Mouse (Mus musculus): Measurements from ENCODE around the gene Myo10. TPM values are rescaled to one million over a fixed set of nuclear protein-coding genes. Genes with fewer than 3 reads are reported as not detected.

Myo10 gene
- polyA plus RNA-seq, 1 experiment from 2014 or later = 7.1 TPM

GRCm38 (mm10) chr15:25797888-25798287 is 175.6 kb downstream of the Myo10 start:
- peaks cover 60% of the 10 kb centered on the region for H3K36me3 ChIP-seq
- ATAC-seq = no peak
- H3K4me2 ChIP-seq = no peak overlapping the region
- WGBS (ENCODE audit: insufficient replicate concordance) = 82% methylated on average over 1 of the region's 1 CpGs
- no peak overlapping the region for H3K27ac ChIP-seq
- H3K9me3 ChIP-seq (replicated peaks) = no peaks in the 10 kb centered on the region
- no peaks in the 10 kb centered on the region for H3K4me1 ChIP-seq
- no peak overlapping the region for H3K4me3 ChIP-seq
- no peak overlapping the region for H3K9ac ChIP-seq
- no peaks in the 10 kb centered on the region for H3K27me3 ChIP-seq (replicated peaks)

- Histone ChIP-seq H3K9me3 (replicated peaks) (no peaks in the 10 kb centered on the region), H3K4me2 (no peak overlapping the region), H3K27ac (no peak overlapping the region), H3K4me3 (no peak overlapping the region), H3K4me1 (no peaks in the 10 kb centered on the region), H3K27me3 (replicated peaks) (no peaks in the 10 kb centered on the region), H3K36me3 (peaks cover 61% of the 10 kb centered on the region), H3K9ac (no peak overlapping the region)
- 73% methylated on average over 5 of the region's 5 CpGs for WGBS (ENCODE audit: insufficient replicate concordance)
- no peak for ATAC-seq
These were observed 179.4 kb downstream of the Myo10 start for GRCm38 (mm10) chr15:25801726-25802125.

GRCm38 (mm10) chr15:25802194-25802593 is 179.9 kb downstream of the Myo10 start:
- H3K4me2 ChIP-seq = no peak overlapping the region
- no peak for ATAC-seq
- H3K9me3 ChIP-seq (replicated peaks) = no peaks in the 10 kb centered on the region
- H3K36me3 ChIP-seq = peaks cover 61% of the 10 kb centered on the region
- no peaks in the 10 kb centered on the region for H3K4me1 ChIP-seq
- H3K4me3 ChIP-seq = no peak overlapping the region
- no peaks in the 10 kb centered on the region for H3K27me3 ChIP-seq (replicated peaks)
- 71% methylated on average over 8 of the region's 8 CpGs for WGBS (ENCODE audit: insufficient replicate concordance)
- H3K27ac ChIP-seq = no peak overlapping the region
- H3K9ac ChIP-seq = no peak overlapping the region

- Histone ChIP-seq H3K4me1 (no peaks in the 10 kb centered on the region), H3K27me3 (replicated peaks) (no peaks in the 10 kb centered on the region), H3K9me3 (replicated peaks) (no peaks in the 10 kb centered on the region), H3K4me3 (no peak overlapping the region), H3K4me2 (no peak overlapping the region), H3K36me3 (peaks cover 66% of the 10 kb centered on the region), H3K27ac (no peak overlapping the region), H3K9ac (no peak overlapping the region)
- no peak for ATAC-seq
- WGBS (ENCODE audit: insufficient replicate concordance) = 83% methylated on average over 15 of the region's 15 CpGs
These were observed 180.8 kb downstream of the Myo10 start for GRCm38 (mm10) chr15:25803111-25803510.

GRCm38 (mm10) chr15:25805336-25806110 is 183.2 kb downstream of the Myo10 start:
- no peaks in the 10 kb centered on the region for H3K4me1 ChIP-seq
- H3K4me3 ChIP-seq = no peak overlapping the region
- peaks cover 70% of the 10 kb centered on the region for H3K36me3 ChIP-seq
- H3K4me2 ChIP-seq = no peak overlapping the region
- no peaks in the 10 kb centered on the region for H3K9me3 ChIP-seq (replicated peaks)
- no peak overlapping the region for H3K27ac ChIP-seq
- H3K9ac ChIP-seq = no peak overlapping the region
- H3K27me3 ChIP-seq (replicated peaks) = no peaks in the 10 kb centered on the region
- WGBS (ENCODE audit: insufficient replicate concordance) = 73% methylated on average over 21 of the region's 21 CpGs
- 0 out of 2 replicates have a peak, but pooled peaks have one; percentile 29 for ATAC-seq

- WGBS (ENCODE audit: insufficient replicate concordance) = 88% methylated on average over 17 of the region's 17 CpGs
- no peak for ATAC-seq
- H3K4me1 ChIP-seq = no peaks in the 10 kb centered on the region
- no peak overlapping the region for H3K4me2 ChIP-seq
- H3K9ac ChIP-seq = no peak overlapping the region
- H3K9me3 ChIP-seq (replicated peaks) = no peaks in the 10 kb centered on the region
- no peaks in the 10 kb centered on the region for H3K27me3 ChIP-seq (replicated peaks)
- peaks cover 69% of the 10 kb centered on the region for H3K36me3 ChIP-seq
- no peak overlapping the region for H3K27ac ChIP-seq
- no peak overlapping the region for H3K4me3 ChIP-seq
These were observed 184.0 kb downstream of the Myo10 start for GRCm38 (mm10) chr15:25806363-25806762.

- ATAC-seq = no peak
These were observed 184.6 kb downstream of the Myo10 start for GRCm38 (mm10) chr15:25806878-25807277.

GRCm38 (mm10) chr15:25808677-25809460 is 186.5 kb downstream of the Myo10 start:
- 80% methylated on average over 20 of the region's 20 CpGs for WGBS (ENCODE audit: insufficient replicate concordance)
- H3K4me2 ChIP-seq = no peak overlapping the region
- H3K36me3 ChIP-seq = peaks cover 63% of the 10 kb centered on the region
- no peak for ATAC-seq
- H3K9me3 ChIP-seq (replicated peaks) = no peaks in the 10 kb centered on the region
- H3K27me3 ChIP-seq (replicated peaks) = no peaks in the 10 kb centered on the region
- no peak overlapping the region for H3K9ac ChIP-seq
- H3K27ac ChIP-seq = no peak overlapping the region
- H3K4me3 ChIP-seq = no peak overlapping the region
- no peaks in the 10 kb centered on the region for H3K4me1 ChIP-seq

More at GRCm38 (mm10) chr15:25806878-25807277, 184.6 kb downstream of the Myo10 start:
- Histone ChIP-seq H3K4me2 (no peak overlapping the region), H3K9ac (no peak overlapping the region), H3K36me3 (peaks cover 67% of the 10 kb centered on the region), H3K27me3 (replicated peaks) (no peaks in the 10 kb centered on the region), H3K9me3 (replicated peaks) (no peaks in the 10 kb centered on the region), H3K4me1 (no peaks in the 10 kb centered on the region), H3K27ac (no peak overlapping the region), H3K4me3 (no peak overlapping the region)
- 82% methylated on average over 9 of the region's 9 CpGs for WGBS (ENCODE audit: insufficient replicate concordance)

- H3K4me1 ChIP-seq = no peaks in the 10 kb centered on the region
- no peak overlapping the region for H3K9ac ChIP-seq
- peaks cover 61% of the 10 kb centered on the region for H3K36me3 ChIP-seq
- peak; percentile 24; the same call in 1 of the 2 replicates for ATAC-seq
- 66% methylated on average over 6 of the region's 6 CpGs for WGBS (ENCODE audit: insufficient replicate concordance)
- H3K9me3 ChIP-seq (replicated peaks) = no peaks in the 10 kb centered on the region
- H3K27me3 ChIP-seq (replicated peaks) = no peaks in the 10 kb centered on the region
- H3K4me2 ChIP-seq = no peak overlapping the region
- H3K4me3 ChIP-seq = no peak overlapping the region
- H3K27ac ChIP-seq = no peak overlapping the region
These were observed 187.3 kb downstream of the Myo10 start for GRCm38 (mm10) chr15:25809669-25810068.

- peaks cover 54% of the 10 kb centered on the region for H3K36me3 ChIP-seq
These were observed 189.5 kb downstream of the Myo10 start for GRCm38 (mm10) chr15:25811834-25812250.

GRCm38 (mm10) chr15:25812479-25812878 is 190.2 kb downstream of the Myo10 start:
- 67% methylated on average over 12 of the region's 12 CpGs for WGBS (ENCODE audit: insufficient replicate concordance)
- no peak for ATAC-seq
- H3K4me2 ChIP-seq = no peak overlapping the region
- no peak overlapping the region for H3K9ac ChIP-seq
- peaks cover 48% of the 10 kb centered on the region for H3K36me3 ChIP-seq
- no peaks in the 10 kb centered on the region for H3K27me3 ChIP-seq (replicated peaks)
- H3K9me3 ChIP-seq (replicated peaks) = no peaks in the 10 kb centered on the region
- no peak overlapping the region for H3K4me3 ChIP-seq
- no peaks in the 10 kb centered on the region for H3K4me1 ChIP-seq
- H3K27ac ChIP-seq = no peak overlapping the region

More at GRCm38 (mm10) chr15:25811834-25812250, 189.5 kb downstream of the Myo10 start:
- Histone ChIP-seq H3K4me2 (no peak overlapping the region), H3K27me3 (replicated peaks) (no peaks in the 10 kb centered on the region), H3K9me3 (replicated peaks) (no peaks in the 10 kb centered on the region), H3K27ac (no peak overlapping the region), H3K4me1 (no peaks in the 10 kb centered on the region), H3K4me3 (no peak overlapping the region), H3K9ac (no peak overlapping the region)
- WGBS (ENCODE audit: insufficient replicate concordance) = 77% methylated on average over 11 of the region's 11 CpGs
- no peak for ATAC-seq

GRCm38 (mm10) chr15:25814535-25814934 is 192.2 kb downstream of the Myo10 start:
- WGBS (ENCODE audit: insufficient replicate concordance) = 61% methylated on average over 3 of the region's 3 CpGs
- ATAC-seq = no peak
- no peak overlapping the region for H3K9ac ChIP-seq
- no peak overlapping the region for H3K27ac ChIP-seq
- H3K27me3 ChIP-seq (replicated peaks) = no peaks in the 10 kb centered on the region
- H3K36me3 ChIP-seq = peaks cover 29% of the 10 kb centered on the region
- no peaks in the 10 kb centered on the region for H3K4me1 ChIP-seq
- no peaks in the 10 kb centered on the region for H3K9me3 ChIP-seq (replicated peaks)
- H3K4me2 ChIP-seq = no peak overlapping the region
- H3K4me3 ChIP-seq = no peak overlapping the region
